Mouse (Mus musculus): ENCODE results near the gene Zmym2. TPM values are rescaled to one million over a fixed set of nuclear protein-coding genes. Genes with fewer than 3 reads are reported as not detected.
"Not testable (repeated sequence)": the region's sequence is repeated elsewhere in the genome, so short reads cannot be mapped to it uniquely, and the experiment has no call there.

Gene Zmym2
- polyA plus RNA-seq, 1 experiment from 2014 or later, result 49.5 TPM

DNA sequence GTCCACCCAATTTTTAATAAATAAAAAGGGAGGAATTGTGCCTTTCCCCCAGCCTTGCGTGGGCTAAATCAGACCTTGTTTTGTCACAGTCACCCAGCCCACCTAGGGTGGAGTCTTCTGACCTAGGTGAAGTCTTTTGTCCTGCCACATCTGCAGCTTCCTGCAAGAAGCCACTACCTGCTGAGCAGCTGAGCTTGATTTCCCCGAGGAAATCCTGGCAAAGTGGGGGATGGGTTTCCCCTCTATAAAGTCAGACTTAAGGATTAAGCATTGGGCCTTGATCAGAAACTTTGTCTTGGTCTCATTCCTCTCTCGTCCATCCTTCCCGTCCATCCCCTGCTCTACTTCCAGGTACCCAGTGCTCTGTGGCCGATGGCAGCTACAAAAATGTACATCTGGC is 12.9 kb upstream of the Zmym2 start:
- no peaks in the 10 kb centered on the region; the same call in 1 of the 2 replicates for H3K9me3 ChIP-seq (ENCODE audit: low read depth, low read length)
- no peaks in the 10 kb centered on the region for H3K36me3 ChIP-seq (ENCODE audit: insufficient read depth)
- H3K4me1 ChIP-seq (ENCODE audit: insufficient read depth), result no peaks in the 10 kb centered on the region
- no peak overlapping the region for H3K27ac ChIP-seq (ENCODE audit: low read depth)
- no peak for TF ChIP-seq CTCF (IDR thresholded peaks at IDR 0.05; ENCODE audit: low read depth)
- H3K9ac ChIP-seq, result no peak overlapping the region
- no peak for ATAC-seq (ENCODE audit: insufficient read depth)
- H3K27me3 ChIP-seq (ENCODE audit: insufficient read depth, low read length), result no peaks in the 10 kb centered on the region
- no peak for DNase-seq
- H3K4me2 ChIP-seq, result no peak overlapping the region
- 79% methylated on average over 5 of the region's 5 CpGs for WGBS
- no peak overlapping the region for H3K4me3 ChIP-seq (ENCODE audit: low read depth, low read length)

GRCm38 (mm10) chr14:56875586-56876159 is 10.8 kb upstream of the Zmym2 start:
- Histone ChIP-seq H3K4me1 (ENCODE audit: insufficient read depth) (no peaks in the 10 kb centered on the region), H3K27me3 (ENCODE audit: insufficient read depth, low read length) (no peaks in the 10 kb centered on the region), H3K4me3 (ENCODE audit: low read depth, low read length) (no peak overlapping the region), H3K4me2 (no peak overlapping the region), H3K27ac (ENCODE audit: low read depth) (no peak overlapping the region), H3K9ac (no peak overlapping the region), H3K36me3 (ENCODE audit: insufficient read depth) (no peaks in the 10 kb centered on the region), H3K9me3 (ENCODE audit: low read depth, low read length) (no peaks in the 10 kb centered on the region; the same call in 1 of the 2 replicates)
- ATAC-seq (ENCODE audit: insufficient read depth), result no peak
- DNase-seq, result no peak
- no peak for TF ChIP-seq CTCF (IDR thresholded peaks at IDR 0.05; ENCODE audit: low read depth)

DNA sequence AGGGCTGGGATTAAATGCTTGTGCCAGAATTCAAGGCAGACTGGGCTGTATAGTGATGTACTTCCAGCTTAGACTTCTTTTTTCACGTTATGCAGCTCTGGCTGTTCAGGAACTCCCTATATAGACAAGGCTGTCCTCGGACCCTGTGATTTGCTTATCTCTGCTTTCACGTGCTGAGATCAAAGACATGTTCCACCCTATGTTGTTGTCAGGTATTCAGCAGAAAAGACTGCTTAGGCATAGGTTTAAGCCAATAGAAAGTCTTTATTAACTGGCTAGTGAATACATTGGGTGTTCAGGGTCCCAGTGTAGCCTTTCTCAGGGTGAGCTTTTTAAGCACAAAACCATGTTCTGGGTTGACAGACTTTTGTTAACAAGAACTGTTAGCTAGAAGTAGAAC is 5.2 kb upstream of the Zmym2 start:
- Histone ChIP-seq H3K4me2 (no peak overlapping the region), H3K27ac (ENCODE audit: low read depth) (no peak overlapping the region), H3K9ac (no peak overlapping the region), H3K27me3 (ENCODE audit: insufficient read depth, low read length) (no peaks in the 10 kb centered on the region), H3K4me1 (ENCODE audit: insufficient read depth) (no peaks in the 10 kb centered on the region), H3K4me3 (ENCODE audit: low read depth, low read length) (no peak overlapping the region), H3K36me3 (ENCODE audit: insufficient read depth) (no peaks in the 10 kb centered on the region), H3K9me3 (ENCODE audit: low read depth, low read length) (no peaks in the 10 kb centered on the region)
- ATAC-seq (ENCODE audit: insufficient read depth) (no peak), DNase-seq (no peak)
- WGBS, result 32% methylated on average over 3 of the region's 3 CpGs
- no peak for TF ChIP-seq CTCF (IDR thresholded peaks at IDR 0.05; ENCODE audit: low read depth)

GRCm38 (mm10) chr14:56883431-56883830 is 3.0 kb upstream of the Zmym2 start:
- ATAC-seq (ENCODE audit: insufficient read depth) (no peak), DNase-seq (no peak)
- Histone ChIP-seq H3K27ac (ENCODE audit: low read depth) (no peak overlapping the region), H3K4me1 (ENCODE audit: insufficient read depth) (0 out of 2 replicates have a peak, but pooled peaks cover 4% of the 10 kb centered on the region), H3K36me3 (ENCODE audit: insufficient read depth) (peaks cover 2% of the 10 kb centered on the region), H3K9me3 (ENCODE audit: low read depth, low read length) (no peaks in the 10 kb centered on the region), H3K9ac (no peak overlapping the region), H3K4me2 (no peak overlapping the region), H3K27me3 (ENCODE audit: insufficient read depth, low read length) (no peaks in the 10 kb centered on the region), H3K4me3 (ENCODE audit: low read depth, low read length) (no peak overlapping the region)
- no peak for TF ChIP-seq CTCF (IDR thresholded peaks at IDR 0.05; ENCODE audit: low read depth)
- WGBS, result 86% methylated on average over 1 of the region's 1 CpGs

DNA sequence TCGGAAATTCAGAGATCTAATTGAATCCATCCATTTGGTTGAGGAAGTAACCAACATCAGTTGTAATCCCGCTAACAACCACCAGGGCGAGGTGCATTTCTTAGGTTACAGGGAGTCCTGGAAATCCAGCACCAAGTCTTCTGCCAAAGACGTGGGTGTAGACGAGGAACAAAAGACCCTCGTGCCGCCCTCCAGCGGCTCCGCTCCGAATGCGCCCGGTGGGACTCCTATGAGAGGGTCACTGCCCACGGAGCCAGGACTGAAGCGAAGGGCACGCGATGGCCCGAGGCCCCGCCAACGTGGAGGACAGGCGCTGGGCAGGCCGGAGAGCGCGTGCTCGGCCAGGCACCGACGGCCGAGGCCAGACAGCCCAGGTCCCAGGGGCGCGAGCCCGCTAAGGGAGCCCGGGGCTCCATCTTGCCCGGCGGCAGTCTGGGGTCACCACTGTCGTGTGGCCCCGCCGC is 1.1 kb upstream of the Zmym2 start:
- no peaks in the 10 kb centered on the region for H3K27me3 ChIP-seq (ENCODE audit: insufficient read depth, low read length)
- TF ChIP-seq CTCF (IDR thresholded peaks at IDR 0.05; ENCODE audit: low read depth), result peak; percentile 79
- peaks cover 21% of the 10 kb centered on the region for H3K36me3 ChIP-seq (ENCODE audit: insufficient read depth)
- H3K4me2 ChIP-seq, result peak overlapping the region; percentile 67
- H3K9me3 ChIP-seq (ENCODE audit: low read depth, low read length), result no peaks in the 10 kb centered on the region
- H3K9ac ChIP-seq, result peak overlapping the region; percentile 62
- 0 out of 2 replicates have a peak, but pooled peaks cover 8% of the 10 kb centered on the region for H3K4me1 ChIP-seq (ENCODE audit: insufficient read depth)
- ATAC-seq (ENCODE audit: insufficient read depth), result peak; percentile 27
- peak overlapping the region; percentile 88 for H3K27ac ChIP-seq (ENCODE audit: low read depth)
- H3K4me3 ChIP-seq (ENCODE audit: low read depth, low read length), result peak overlapping the region; percentile 45
- WGBS, result 2% methylated on average over 36 of the region's 36 CpGs
- peak; percentile 94 for DNase-seq

- Histone ChIP-seq H3K9ac (peak overlapping the region; percentile 62), H3K36me3 (ENCODE audit: insufficient read depth) (peaks cover 24% of the 10 kb centered on the region), H3K27ac (ENCODE audit: low read depth) (peak overlapping the region; percentile 90), H3K4me2 (peak overlapping the region; percentile 67), H3K4me3 (ENCODE audit: low read depth, low read length) (peak overlapping the region; percentile 45)
- not testable (repeated sequence) for H3K27me3 ChIP-seq (ENCODE audit: insufficient read depth, low read length); H3K4me1 ChIP-seq (ENCODE audit: insufficient read depth); H3K9me3 ChIP-seq (ENCODE audit: low read depth, low read length)
- under 1% methylated on average over 26 of the region's 69 CpGs for WGBS
- peak; percentile 97 for ATAC-seq (ENCODE audit: insufficient read depth)
- peak; percentile 87 for DNase-seq
Measured at GRCm38 (mm10) chr14:56885986-56886593, 363 bp upstream of the Zmym2 start.

DNA sequence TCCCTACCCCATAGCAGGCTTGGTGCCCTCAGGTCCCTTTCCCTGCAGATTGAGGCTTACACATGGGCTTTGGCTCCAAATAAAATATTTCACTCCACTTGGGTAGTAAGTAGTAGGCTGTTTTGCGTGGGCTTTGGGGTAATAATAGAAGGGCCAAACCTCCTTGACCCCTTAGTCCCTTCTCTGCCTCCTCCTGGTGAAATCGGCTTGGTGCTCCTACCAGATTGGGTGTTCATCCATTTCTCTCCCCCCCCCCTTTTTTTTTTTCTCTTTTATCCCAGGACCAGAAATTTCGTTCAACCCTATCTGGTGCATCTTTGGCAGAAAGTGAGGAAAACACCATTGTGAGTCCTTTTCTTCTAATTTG is 1.0 kb downstream of the Zmym2 start:
- no peak for ATAC-seq (ENCODE audit: insufficient read depth)
- no peak; the same call in 1 of the 2 replicates for TF ChIP-seq CTCF (IDR thresholded peaks at IDR 0.05; ENCODE audit: low read depth)
- peak overlapping the region; percentile 85 for H3K4me3 ChIP-seq (ENCODE audit: low read depth, low read length)
- 0% methylated on average over 3 of the region's 3 CpGs for WGBS
- no peaks in the 10 kb centered on the region for H3K9me3 ChIP-seq (ENCODE audit: low read depth, low read length)
- H3K4me1 ChIP-seq (ENCODE audit: insufficient read depth), result 0 out of 2 replicates have a peak, but pooled peaks cover 8% of the 10 kb centered on the region
- H3K4me2 ChIP-seq, result peak overlapping the region; percentile 86
- H3K27me3 ChIP-seq (ENCODE audit: insufficient read depth, low read length), result no peaks in the 10 kb centered on the region
- H3K9ac ChIP-seq, result peak overlapping the region; percentile 96
- peak overlapping the region; percentile 99 for H3K27ac ChIP-seq (ENCODE audit: low read depth)
- no peak for DNase-seq
- H3K36me3 ChIP-seq (ENCODE audit: insufficient read depth), result peaks cover 31% of the 10 kb centered on the region

All from lung, embryonic 14.5 days (tissue).